Mouse (Mus musculus) liver (tissue): ENCODE data around the gene Six2.

ENCODE experiments used
- DNase-seq: peaks from one replicate; pipeline ENCODE4 v3.0.0-alpha.2; 2020; ENCODE audit warnings: mixed read lengths

The Six2 gene

DNA sequence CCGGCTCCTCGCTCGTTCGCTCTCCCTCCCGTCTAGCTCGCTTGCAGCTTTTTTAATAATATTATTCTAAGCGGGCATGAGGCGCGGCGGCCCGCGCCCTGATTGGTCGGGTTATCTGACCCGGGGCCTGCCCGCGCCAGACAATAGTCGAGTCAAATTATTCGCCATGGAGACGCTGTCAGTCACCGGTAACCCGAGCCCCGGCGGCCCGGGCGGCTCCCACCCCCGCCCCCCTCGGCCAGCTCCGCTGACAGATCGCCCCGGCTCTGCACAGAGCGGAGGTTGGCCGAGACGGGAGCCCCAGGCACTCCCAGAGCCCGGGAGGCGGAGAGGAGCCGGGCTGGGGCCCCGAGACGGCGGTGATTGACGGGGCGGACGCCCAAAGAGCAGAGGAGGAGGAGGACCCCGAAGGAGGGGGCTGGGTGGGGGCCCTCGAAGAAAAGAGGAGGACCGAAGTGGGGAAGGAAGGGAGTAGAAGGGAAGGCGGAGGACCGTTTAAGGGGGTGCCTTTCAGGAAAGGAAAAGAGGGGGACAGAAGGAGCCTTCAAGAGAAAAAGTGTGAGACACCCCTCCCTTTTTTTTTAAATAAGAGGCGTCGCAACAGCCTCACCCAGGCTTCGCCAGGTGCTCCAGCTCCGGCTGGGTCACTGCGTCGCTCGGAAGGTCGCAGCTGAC is at the start of gene Six2:
Gene Six2, minus strand, starts transcription at position 39 of the 675 bp plus-strand sequence.
- peak; percentile 55 for DNase-seq

DNA sequence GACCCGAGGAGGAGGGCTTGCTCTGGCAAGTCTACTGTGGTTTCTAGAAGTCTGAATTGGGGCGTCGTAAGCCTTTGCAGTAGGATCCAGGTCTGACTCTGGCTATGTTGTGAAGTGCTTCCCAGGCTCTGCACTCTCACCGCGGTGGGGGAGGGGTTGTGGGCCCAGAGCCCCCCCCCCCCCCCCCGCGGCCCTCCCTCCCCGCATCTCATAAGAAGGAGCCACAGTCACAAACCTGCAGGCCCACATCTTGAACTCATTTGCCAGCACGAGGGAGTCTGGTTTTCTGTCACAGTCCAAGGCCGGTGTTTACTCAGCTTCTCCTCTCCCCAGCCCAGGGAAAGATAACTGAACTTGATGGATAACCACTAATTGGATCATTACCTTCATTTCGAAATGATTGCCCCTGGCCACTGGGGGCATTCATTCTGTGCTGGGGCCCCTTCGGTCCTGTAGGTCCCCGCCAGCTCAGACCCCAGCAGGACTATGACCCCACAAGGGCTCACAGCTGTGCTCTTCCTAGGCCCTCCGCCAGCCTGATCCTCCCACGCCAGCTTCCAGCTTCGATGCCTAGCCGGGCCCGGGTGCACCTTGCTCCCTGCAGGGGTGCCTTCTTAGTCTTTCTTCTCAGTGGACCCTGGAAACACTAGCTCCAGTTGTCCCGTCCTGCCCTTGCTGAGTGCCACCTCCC is 49.2 kb upstream of the Six2 start:
- no peak for DNase-seq

DNA sequence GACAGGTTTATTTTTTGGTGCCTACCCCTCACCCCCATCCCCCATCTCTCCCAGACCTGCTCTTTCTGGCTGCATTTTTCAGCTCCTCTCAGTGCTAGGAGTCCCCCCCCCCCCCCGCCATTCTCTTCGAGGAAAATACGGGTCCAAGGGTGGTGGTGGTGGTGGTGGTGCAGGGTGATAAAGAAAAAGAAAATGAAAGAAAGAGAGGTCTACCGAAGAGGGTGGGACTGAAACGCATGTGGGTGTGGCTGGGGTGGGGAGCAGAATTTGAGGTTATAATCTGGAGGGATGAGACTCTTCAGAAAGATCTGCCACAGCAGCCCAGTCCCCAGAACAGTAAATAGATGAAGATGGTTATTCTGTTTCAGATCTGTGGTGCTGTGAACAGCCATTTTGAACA is 43.3 kb upstream of the Six2 start:
- peak; percentile 9 for DNase-seq

DNA sequence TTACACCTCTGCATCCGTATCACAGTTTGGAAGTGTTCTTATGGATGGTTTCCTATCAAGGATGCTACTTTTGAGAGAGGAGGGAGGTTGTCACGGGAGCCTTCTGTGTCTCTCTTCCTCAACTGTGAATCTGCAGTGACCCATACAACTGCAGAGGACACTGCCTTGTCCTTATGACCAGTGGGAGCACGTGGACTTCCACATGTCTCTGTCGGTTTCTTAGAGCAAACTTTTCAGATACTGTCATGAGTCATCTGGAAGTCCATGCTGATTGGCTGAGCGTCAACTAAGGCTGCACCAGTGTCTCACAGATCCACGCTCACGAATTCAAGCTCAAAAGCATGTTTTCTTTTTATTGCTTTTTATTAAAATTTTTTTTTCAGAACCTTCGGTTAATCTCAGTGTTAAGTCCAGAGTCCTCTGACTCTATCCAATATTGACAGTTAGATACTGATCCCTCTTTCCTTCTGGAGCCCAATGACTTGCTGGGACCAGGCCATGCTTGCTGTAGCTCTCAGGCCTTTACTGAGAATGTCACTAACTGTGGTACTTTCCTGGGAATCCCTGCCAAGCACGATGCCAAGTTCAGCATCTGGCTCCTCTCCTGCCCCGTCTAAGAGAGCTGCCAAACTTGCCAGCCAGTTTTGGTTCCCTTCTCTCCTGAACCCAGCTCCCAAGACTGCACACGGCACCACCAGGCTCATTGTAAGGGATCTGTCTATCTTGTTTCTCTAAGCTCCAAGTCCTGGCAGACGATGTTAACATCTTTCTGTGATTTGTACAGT is 42.3 kb upstream of the Six2 start:
- no peak for DNase-seq

DNA sequence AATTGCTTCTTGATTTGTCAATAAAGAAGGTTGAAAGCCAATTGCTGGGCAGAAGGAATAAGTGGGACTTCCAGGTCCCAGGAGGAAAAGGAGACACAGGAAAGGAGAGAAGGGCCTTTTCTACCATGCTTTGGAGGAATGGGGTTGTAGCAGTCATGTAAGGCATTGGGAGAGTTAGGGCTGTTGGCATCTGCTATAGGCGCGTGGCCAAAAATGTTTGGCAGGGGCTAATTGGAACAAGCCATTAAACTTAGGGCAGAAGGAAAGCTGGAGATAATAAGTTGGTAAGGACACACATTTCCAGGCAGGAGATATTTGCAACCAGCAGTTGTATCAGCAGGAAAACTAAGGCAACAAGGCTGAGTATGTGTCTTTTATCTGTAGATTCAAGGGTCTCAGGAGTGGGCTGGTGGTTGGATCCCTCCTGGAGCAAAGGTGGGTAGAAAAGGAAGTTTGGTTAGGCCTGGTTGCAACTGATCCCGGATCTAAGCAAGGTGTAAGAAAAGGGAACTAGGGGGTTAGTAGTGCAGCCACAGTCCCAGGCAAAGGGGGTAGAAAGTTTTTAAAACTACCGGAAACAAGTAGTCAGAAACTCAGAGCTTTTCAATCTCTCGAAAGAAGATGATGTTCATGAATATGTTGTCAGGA is 40.1 kb upstream of the Six2 start:
- DNase-seq: no peak

DNA sequence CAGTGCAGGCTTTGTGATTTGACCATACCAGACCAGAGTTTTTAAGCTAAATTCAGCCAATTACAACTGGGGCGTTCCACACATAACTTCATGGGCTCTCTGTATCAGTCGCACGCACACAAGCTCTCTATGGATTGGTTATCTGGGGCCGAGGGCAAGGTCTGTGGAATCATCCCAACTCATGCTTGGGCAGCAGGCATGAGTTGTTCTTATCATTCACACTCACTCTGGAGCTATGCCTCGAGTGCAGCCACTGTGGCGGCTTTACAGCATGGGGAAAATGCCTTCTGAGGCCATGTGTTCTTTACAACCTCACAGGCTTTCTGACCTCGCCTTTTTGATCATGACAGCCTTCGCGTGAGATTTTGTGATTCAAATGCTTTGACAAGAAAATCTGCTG is 37.9 kb upstream of the Six2 start:
- no peak for DNase-seq

DNA sequence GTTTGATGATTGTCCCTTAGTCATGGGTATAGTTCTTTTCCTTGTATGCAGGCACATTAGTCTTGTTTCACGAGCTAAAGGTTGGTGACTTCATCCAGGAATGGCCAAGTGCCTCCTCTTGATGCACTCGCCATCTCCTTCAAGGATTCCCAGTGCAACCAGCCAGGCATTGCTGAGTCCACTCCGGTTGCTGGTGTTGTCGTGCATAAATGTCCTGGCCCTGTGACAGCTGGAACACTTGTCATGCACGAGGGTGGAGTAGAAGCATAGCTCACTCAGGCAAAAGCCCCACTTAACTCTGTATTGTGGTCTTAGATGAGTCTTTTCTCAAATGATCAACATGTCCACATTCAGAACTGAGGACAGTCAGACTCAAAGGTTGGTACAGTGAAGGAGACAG is 35.1 kb upstream of the Six2 start:
- no peak for DNase-seq

DNA sequence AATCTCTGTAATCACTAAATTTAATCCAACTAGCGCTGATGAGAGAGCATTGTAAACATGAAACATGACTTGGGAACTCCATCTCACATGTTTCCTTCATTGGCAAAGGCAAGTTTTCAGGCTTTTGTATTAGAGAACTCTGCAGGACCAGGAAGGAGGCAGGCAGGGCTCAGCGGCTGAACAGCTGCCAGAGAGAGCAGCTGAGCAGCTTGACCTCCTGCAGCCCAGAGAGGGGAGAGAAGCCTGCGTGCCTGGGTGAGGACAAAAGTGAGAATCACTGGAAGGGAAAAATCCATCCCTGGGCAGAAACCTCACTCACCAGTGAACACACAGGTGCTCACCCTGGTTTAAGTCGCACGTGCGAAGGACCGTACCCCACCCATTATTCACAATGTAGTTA is 29.2 kb upstream of the Six2 start:
- no peak for DNase-seq

DNA sequence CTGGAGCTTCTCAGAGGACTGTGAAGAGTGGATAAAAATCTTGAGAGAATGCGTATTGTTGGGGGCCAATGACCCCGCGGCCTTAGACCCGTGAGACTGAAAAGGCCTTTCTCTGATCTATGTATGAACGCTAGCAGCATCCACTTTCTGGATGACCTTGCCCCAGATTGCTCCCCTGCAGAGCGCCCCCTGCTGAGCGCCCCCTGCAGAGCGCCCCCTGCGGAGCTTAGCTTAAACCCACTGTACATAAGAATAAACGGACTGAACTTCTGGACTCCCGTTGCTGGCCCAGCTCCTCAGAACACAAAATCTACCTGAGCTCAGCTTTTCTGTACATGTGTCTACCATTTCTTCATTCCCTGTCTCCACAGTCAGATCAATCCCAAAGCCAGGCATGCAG is 27.7 kb upstream of the Six2 start:
- DNase-seq: no peak

DNA sequence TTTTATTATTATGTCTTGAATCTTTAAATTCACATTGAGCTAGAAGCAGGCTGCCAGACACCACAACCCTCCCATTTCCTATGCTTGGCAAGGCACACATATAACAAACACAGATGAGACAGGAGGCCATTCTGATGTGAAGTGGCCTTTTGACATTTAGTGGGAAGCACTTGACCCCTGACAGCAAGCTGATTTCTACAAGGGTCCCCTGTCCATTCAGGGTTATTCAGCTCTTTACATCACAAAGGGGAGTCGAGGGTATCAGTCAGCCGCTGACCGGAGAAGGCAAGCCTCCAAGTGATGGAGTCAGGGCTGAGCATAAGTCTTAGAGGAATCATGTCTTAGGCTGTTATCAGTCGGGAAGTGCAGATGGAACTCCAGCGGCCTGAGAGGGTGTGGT is 26.3 kb upstream of the Six2 start:
- no peak for DNase-seq

DNA sequence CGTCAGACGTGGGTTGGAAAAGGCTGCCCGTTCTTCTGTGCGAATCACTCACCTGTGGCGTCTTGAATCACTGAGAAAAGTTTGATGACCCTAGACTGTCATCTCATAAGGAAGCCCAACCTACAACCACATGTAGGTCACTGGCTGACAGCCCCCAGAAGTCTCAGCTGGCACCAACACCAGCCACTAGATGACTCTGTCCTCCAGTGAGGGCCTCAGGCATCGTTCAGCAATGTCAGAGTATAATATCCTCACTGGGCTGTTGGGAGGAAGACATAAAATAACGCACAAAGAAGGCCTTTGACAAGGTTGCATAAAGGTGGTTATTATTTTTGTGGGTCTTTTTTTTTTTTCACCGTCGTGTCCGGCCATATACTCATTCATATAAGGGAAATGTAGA is 24.8 kb upstream of the Six2 start:
- DNase-seq: no peak

DNA sequence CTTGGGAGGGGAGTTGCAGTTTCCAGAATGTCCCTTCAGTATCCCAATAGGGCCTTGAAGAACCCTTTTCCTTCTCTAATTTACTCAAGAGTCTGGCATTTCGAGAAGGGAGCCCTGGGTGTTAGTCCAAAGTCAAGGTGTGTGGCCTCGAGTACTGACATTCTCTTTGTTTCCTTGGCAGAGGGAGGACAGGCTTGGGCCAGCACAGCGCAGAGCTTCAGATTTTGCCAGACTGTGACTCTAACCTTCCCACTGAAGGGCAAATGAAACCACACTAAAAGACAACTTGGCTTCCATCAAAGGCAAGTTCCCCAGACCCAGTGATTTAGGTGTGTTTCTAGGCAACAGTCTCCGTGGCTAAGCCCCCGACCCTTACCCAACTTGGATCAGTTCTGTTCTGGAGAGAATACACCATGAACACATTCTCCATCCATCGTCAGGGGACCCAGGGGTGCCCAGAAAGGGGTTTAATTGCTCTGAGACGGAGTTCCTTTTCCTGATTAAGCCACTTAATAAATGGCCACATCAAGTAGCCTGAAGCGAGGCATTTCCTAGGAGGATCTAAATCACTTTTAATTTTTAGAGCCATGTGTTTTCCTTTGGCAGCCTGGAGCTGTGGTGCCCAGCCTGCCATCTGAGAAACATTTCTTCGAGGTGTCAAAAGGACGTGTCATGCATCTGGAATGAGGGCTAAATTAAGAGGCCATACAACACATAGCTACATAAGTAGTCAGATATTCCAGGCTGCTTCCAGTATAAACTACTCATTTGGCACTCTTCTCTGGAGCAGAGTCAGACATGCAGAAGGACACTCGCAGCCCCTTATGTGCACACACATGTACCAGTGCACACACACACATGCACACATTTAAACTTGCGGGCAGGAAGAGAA is 16.5 kb upstream of the Six2 start:
- no peak for DNase-seq

DNA sequence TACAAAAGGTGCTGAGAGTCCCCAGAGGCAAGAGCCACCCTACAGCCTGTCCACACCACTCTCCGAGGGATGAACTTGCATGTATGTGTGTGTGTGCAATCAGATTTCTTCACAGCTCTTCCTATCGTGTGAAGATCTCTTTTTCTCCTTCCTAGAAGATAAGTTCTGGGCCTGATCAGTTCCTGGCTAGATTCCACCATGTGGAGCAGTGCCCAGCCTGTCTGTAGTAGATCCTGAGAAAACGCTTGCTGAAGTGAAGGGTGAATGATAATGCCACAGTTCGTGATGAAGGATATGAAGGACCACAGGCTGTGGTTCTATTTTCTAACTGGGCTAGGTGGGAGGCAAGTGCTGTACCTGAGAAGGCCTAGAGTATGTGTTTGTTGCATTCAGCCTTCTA is 12.0 kb upstream of the Six2 start:
- DNase-seq: no peak

DNA sequence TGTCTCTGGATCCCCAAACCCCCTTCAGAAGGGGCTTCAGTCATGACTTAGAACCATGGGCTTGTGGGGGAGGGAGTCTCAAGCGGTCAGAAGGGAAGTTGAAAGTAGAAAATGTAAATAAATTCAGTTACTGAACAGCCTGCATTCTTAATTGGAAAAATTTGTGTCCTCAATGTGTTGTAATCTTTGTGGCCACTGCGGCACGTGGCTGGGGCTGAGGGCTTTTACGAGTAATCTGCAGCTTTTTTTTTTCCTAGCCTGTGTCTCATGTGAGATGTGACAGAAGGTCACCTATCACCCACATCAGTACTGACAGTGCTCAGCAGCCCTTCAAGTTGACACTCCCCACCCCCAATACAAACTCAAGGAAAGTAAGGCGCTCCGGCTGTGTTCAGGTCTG is 10.6 kb upstream of the Six2 start:
- no peak for DNase-seq

DNA sequence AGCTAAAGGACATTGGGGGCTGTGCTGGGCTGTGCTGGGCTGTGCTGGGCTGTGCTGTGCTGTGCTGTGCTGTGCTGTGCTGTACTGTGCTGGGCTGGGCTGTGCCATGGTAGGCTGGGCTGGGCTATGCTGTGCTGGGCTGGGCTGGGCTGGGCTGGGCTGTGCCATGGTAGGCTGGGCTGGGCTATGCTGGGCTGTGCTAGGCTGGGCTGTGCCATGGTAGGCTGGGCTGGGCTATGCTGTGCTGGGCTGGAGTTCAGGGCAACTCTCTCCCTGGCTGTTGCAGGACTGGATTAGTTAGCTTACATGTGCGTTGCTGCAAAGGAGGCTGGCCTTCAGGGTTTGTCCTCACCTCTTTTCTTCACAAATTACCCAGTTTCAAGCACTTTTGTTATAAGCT is 9.9 kb upstream of the Six2 start:
- no peak for DNase-seq

DNA sequence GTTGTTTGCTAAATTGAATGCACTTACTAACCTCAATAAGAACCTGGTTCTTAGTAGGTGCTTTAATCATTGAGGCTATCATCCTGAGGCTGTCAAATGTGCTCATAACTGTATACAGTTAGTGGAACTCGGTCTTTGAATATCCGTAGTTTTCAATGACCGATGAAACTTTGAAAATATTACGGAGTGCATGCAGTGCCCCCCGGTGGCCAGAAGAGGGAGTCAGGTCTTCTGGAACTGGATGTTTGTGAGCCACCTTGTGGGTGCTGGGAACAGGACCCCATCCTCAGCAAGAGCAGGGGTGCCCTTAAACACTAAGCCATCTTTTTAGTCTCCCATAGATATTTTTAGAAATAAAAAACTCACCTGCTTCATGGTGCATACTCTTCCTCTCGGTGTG is 6.4 kb upstream of the Six2 start:
- no peak for DNase-seq

DNA sequence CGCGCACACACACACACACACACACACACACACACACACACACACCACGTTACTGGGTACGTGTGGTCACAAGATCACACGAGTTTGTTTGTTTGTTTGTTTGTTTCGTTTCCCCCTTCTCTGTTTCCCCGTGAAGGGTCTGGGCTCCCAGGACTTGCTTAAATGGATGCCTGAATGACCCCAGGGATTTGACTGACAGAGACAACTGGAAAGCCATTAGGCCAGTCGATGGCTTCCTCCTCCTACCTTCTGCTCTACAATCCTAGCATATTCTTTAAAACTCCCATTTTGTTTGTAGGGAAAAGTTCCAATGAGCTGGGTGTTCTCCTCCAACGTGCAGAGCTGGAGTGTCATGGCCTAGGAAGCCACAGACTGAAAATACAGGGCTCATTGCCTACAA is 5.0 kb upstream of the Six2 start:
- no peak for DNase-seq

DNA sequence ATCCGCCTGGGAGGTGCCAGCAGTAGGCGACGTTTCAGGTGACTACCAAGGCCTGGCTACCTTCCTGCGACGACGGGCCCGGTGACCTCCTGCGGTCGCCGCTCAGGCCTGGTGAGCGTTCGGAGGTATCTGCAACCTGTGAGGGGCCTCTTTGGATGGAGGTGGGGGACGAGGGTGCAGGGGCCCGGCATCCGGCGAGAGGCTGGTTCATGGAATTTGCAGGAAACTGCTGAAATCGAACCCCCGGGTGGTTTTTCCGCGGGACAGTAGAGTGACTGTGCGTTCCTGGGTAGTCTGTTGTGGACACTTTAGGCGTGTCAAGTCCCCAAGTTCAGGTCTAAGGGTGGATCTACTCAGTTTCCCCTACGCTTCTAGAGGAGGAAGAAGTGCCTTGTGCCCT is 4.5 kb upstream of the Six2 start:
- DNase-seq: no peak

DNA sequence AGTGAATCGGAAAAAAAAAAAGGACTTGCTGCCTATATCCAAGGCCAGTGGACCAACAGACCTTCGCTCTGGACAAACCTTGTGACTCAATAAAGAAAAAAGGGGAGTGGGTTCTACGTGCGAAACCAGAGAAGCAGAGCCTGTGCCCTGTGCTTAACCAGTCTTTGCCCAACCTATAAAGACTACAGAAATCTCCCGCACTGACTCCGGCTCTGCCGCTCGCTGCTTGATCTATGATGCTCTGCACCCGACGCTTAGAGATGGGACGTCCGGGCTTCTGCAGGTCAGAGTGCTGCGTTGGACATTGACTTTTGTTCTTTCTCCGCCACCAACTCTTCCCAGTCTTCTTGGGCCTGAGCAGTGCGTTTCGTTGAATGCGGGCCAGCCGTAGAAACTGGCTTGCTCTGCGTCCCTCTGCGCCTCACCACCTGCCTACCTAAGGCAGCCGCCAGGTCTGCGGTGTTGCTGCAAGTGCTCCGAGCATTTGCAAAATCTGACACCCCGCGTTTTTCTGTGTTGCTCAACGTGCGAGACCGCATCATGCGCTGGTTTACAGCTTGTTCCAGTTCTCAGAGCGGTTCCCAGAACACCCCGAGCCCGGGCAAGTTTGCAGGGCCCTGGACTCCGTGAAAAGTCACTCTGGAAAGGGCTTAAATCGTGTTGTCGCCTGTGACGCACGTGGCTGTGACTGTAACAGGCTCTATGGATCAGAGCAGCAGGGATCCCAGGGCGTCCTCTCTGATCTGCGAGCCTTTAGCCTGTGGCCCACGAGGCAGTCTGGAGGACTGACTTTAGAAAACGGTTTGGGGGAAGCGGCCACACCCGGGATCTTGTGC is 3.8 kb upstream of the Six2 start:
- no peak for DNase-seq

DNA sequence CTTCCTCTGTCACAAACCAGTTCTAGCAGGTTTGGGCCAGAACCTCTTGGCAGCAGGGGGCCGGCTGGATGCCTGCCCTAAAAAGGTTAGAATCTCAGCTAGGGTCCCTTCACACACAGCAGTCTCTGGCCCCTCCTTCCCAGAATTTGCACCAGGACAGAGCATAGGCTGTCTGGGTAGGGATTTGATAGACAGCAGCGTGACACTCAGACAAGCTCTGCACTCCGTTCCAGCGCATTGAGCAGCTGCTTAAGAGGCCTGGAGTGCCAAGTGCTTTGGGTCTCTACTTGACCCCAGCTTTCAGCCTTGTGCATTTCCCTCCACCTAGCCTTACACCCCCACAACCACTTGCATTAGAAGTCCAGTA is 2.9 kb upstream of the Six2 start:
- DNase-seq: no peak

DNA sequence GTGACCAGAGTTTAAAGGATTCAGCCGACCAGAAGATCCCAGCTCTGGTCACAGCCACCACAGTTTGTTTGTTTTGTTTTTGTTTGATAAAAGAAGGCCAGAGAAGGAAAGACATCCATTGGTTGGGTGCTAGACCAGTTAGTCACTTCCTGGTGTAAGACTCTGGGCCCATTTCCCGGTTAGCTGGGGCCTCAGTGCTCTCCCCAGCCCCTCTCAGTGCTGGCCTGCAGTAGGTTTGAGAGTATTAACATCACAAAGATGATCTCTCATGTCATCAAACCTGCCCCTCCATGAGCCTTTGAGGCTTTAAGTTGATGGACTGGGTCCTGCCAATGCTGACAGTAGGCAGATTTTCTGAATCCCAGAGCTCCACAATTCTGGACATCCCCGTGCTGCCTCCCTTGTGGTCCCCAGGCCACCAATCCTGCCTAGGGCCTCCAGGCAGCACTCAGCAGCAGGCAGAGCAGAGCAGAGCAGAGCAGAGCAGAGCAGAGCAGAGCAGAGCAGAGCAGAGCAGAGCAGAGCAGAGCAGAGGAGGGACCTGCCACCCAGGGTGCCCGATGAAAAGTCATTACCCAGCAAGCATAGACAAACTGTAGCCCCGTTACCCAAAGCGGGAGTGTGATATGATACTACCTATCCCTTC is 2.4 kb upstream of the Six2 start:
- no peak for DNase-seq
